Mouse (Mus musculus) liver, adult 2 months (tissue): Measurements from ENCODE around the gene Larp4b. TPM values are rescaled to one million over a fixed set of nuclear protein-coding genes. Genes with fewer than 3 reads are reported as not detected.

Source experiments
- DNase-seq: peaks from one replicate; pipeline ENCODE4 v3.0.0-alpha.2; 2011; ENCODE audit warnings: low read depth, low spot score; ENCODE audit errors: extremely low read depth
- H3K27ac ChIP-seq: fragments of 200-500 bp; replicated peaks from 2 replicates; pipeline ENCODE4 v1.5.1; 2012; ENCODE audit warnings: low read depth, mild to moderate bottlenecking, control low read depth, inconsistent platforms, low read length; ENCODE audit not compliant: insufficient read depth
- H3K27me3 ChIP-seq: fragments of 200-500 bp; 2 replicates; pipeline ENCODE4 v1.6.1; 2012; ENCODE audit warnings: mild to moderate bottlenecking, moderate library complexity, low read length, inconsistent platforms; ENCODE audit not compliant: control insufficient read depth, insufficient read depth
- H3K36me3 ChIP-seq: fragments of 200-500 bp; 2 replicates; pipeline ENCODE4 v1.6.1; 2012; ENCODE audit warnings: low read length, inconsistent platforms; ENCODE audit not compliant: control insufficient read depth, insufficient read depth
- H3K4me1 ChIP-seq: fragments of 200-500 bp; 2 replicates; pipeline ENCODE4 v1.6.1; 2011; ENCODE audit warnings: low read length; ENCODE audit not compliant: control insufficient read depth, insufficient read depth
- H3K4me3 ChIP-seq: fragments of 200-500 bp; 2 replicates; pipeline ENCODE4 v1.5.1; 2011; ENCODE audit warnings: low read depth, mild to moderate bottlenecking, control low read depth, low read length, moderate library complexity; ENCODE audit not compliant: insufficient read depth
- H3K79me2 ChIP-seq: fragments of 200-500 bp; 2 replicates; pipeline ENCODE4 v1.6.1; 2012; ENCODE audit warnings: inconsistent platforms, mild to moderate bottlenecking, low read length, moderate library complexity; ENCODE audit not compliant: control insufficient read depth, insufficient read depth
- H3K9ac ChIP-seq: fragments of 200-500 bp; 2 replicates; pipeline ENCODE4 v1.6.1; 2012; ENCODE audit warnings: low read depth, mild to moderate bottlenecking, control low read depth, inconsistent platforms, low read length
- CTCF ChIP-seq: fragments of 200-500 bp; IDR thresholded peaks from 2 replicates; pipeline ENCODE4 v1.5.1; 2011; ENCODE audit warnings: low read depth, low read length, control low read depth
- POLR2A ChIP-seq: fragments of 200-500 bp; IDR thresholded peaks from 2 replicates; pipeline ENCODE4 v1.6.1; 2011; ENCODE audit warnings: low read length, control low read depth; ENCODE audit not compliant: insufficient read depth; ENCODE audit errors: extremely low read depth
- WGBS: fragments of 180-500 bp; shearing (Covaris S2); methylation state at CpG from one replicate; pipeline ENCODE4 v1.1.7; 2018; 5-methylcytosine and 5-hydroxymethylcytosine counted together
- polyA plus RNA-seq: library from polyadenylated mRNA; depleted of rRNA; stranded (reverse); fragments of >200 nt; gene quantifications from 2 replicates; pipeline ENCODE4 v1.2.3, GENCODE M21; 2012
- total RNA-seq: library from RNA; depleted of rRNA; stranded (reverse); fragments of >200 nt; gene quantifications from 2 replicates; pipeline ENCODE4 v1.2.3, GENCODE M21; 2014

Larp4b gene
- total and polyA plus RNA-seq, 2 experiments = 20.4 to 34.2 TPM

DNA sequence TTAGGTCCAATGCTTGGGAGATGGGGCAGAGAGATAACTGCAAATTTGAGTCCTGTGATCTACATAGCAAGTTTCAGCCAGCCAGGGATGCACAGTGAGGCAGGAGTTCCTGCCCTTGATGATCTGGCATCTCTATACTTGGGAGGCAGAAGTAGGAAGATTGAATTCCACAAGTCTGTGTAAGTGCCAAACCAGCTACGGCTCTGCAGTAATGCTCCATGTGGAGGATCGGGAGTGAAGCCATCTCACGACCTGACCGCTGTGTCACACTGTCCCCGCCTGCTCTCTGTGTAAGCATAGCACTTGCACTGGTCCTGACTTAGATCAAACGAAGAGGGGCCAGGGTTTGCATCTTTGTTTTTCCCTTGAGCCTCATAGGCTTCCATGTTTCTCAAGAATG is 75.9 kb downstream of the Larp4b start:
- no peak overlapping the region for H3K4me3 ChIP-seq
- peaks cover 71% of the 10 kb centered on the region for H3K36me3 ChIP-seq
- peaks cover 4% of the 10 kb centered on the region; the same call in 1 of the 2 replicates for H3K4me1 ChIP-seq
- no peak overlapping the region for H3K27ac ChIP-seq
- H3K9ac ChIP-seq = no peak overlapping the region
- TF ChIP-seq POLR2A = no peak
- H3K79me2 ChIP-seq = no peaks in the 10 kb centered on the region
- no peak for DNase-seq
- WGBS = 74% methylated on average over 6 of the region's 6 CpGs
- no peaks in the 10 kb centered on the region for H3K27me3 ChIP-seq

GRCm38 (mm10) chr13:9170726-9171125 is 77.0 kb downstream of the Larp4b start:
- no peak for DNase-seq
- Histone ChIP-seq H3K79me2 (no peaks in the 10 kb centered on the region), H3K4me3 (no peak overlapping the region), H3K27ac (no peak overlapping the region), H3K36me3 (peaks cover 65% of the 10 kb centered on the region), H3K27me3 (no peaks in the 10 kb centered on the region), H3K9ac (no peak overlapping the region), H3K4me1 (peaks cover 4% of the 10 kb centered on the region; the same call in 1 of the 2 replicates)
- WGBS = 92% methylated on average over 16 of the region's 16 CpGs
- TF ChIP-seq POLR2A (no peak), CTCF (no peak)

- Histone ChIP-seq H3K27ac (no peak overlapping the region), H3K36me3 (peaks cover 47% of the 10 kb centered on the region)
Observed at GRCm38 (mm10) chr13:9173414-9173813, 79.7 kb downstream of the Larp4b start.

DNA sequence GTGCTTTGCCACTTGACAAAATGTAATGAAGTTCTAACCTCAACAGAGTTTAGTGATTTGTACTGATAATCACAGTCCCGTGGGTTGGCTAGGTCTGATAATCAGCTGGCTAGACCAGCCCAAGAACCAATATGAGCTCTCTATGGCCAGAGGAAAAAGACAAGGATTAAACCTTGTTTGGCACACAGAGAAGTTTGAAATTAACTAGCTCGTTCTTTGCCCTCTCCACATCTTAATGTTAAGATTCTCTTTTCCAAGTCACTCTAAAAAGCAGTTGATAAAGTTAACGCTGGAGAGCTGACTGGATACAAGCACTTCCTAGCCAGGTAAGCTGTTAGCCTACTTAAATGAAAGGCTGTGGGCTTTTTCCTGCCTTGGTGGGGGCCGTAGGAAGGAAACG is 81.5 kb downstream of the Larp4b start:
- H3K27ac ChIP-seq = no peak overlapping the region
- no peak for DNase-seq
- TF ChIP-seq CTCF (no peak), POLR2A (no peak)

More at GRCm38 (mm10) chr13:9173414-9173813, 79.7 kb downstream of the Larp4b start:
- WGBS = 73% methylated on average over 3 of the region's 3 CpGs
- Histone ChIP-seq H3K4me1 (no peaks in the 10 kb centered on the region), H3K79me2 (no peaks in the 10 kb centered on the region), H3K4me3 (no peak overlapping the region), H3K9ac (no peak overlapping the region), H3K27me3 (no peaks in the 10 kb centered on the region)
- no peak for TF ChIP-seq CTCF
- TF ChIP-seq POLR2A = no peak
- DNase-seq = no peak

DNA sequence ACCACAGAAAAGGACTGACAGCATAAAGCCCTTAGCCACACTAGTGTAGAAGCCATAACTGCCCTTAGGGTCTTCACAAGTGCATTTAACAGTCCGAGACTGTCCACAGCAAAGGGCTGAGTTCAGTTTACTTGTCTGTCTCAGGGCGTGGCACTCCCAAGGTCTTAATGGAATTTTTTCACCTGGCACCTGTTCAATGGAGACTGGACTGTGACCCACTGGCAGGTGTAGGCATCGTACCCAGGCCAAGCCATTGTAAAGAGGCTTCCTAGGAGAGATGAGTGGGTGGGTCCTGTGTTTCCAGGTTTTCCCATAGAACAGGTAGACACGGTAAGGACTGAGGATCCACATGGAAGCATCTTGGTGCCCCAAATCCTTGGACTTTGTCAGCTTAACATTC is 84.6 kb downstream of the Larp4b start:
- no peak overlapping the region for H3K4me3 ChIP-seq
- peak; percentile 63 for DNase-seq
- peaks cover 14% of the 10 kb centered on the region; the same call in 1 of the 2 replicates for H3K36me3 ChIP-seq
- H3K79me2 ChIP-seq = no peaks in the 10 kb centered on the region
- H3K4me1 ChIP-seq = peaks cover 9% of the 10 kb centered on the region
- H3K27ac ChIP-seq = no peak overlapping the region
- 48% methylated on average over 4 of the region's 4 CpGs for WGBS
- H3K27me3 ChIP-seq = no peaks in the 10 kb centered on the region
- no peak for TF ChIP-seq POLR2A
- TF ChIP-seq CTCF = no peak
- H3K9ac ChIP-seq = no peak overlapping the region

More for the DNA sequence above, 81.5 kb downstream of the Larp4b start:
- Histone ChIP-seq H3K79me2 (no peaks in the 10 kb centered on the region), H3K4me1 (0 out of 2 replicates have a peak, but pooled peaks cover 2% of the 10 kb centered on the region), H3K9ac (no peak overlapping the region), H3K27me3 (no peaks in the 10 kb centered on the region), H3K36me3 (peaks cover 34% of the 10 kb centered on the region), H3K4me3 (no peak overlapping the region)
- WGBS = 92% methylated on average over 5 of the region's 5 CpGs

DNA sequence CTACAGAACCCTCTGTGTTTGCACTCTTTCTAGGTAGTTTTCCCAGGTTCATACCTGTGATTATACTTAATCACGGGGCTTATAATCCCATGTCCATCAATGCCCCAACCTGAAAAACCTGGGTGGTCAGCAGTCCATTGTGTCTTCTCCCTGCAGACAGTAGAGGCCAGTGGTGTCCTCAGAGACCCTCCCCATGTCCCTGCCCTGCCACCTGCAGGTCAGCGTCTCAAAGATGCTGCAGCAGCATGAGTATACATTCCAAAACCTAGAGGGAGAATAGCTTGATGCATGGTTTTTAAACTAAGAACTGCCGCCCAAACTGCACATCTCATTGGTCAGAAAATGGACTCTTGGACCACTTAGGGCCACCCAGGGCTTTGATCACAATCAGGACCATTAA is 85.0 kb downstream of the Larp4b start:
- WGBS = 58% methylated on average over 3 of the region's 3 CpGs
- TF ChIP-seq CTCF = no peak
- no peak for TF ChIP-seq POLR2A
- peaks cover 10% of the 10 kb centered on the region; the same call in 1 of the 2 replicates for H3K36me3 ChIP-seq
- no peak overlapping the region for H3K9ac ChIP-seq
- no peaks in the 10 kb centered on the region for H3K27me3 ChIP-seq
- H3K27ac ChIP-seq = no peak overlapping the region
- peaks cover 9% of the 10 kb centered on the region for H3K4me1 ChIP-seq
- H3K4me3 ChIP-seq = no peak overlapping the region
- DNase-seq = no peak
- H3K79me2 ChIP-seq = no peaks in the 10 kb centered on the region
